Mouse (Mus musculus): Measurements from ENCODE around the gene Il2rb.

GRCm38 (mm10) chr15:78514393-78515146 is 19.5 kb upstream of the Il2rb start:
- TF ChIP-seq EP300 (IDR thresholded peaks at IDR 0.05; ENCODE audit: low read depth) (no peak), CTCF (IDR thresholded peaks at IDR 0.05; ENCODE audit: low read depth) (peak; percentile 95)

Data from liver, postnatal 0 days (tissue).